22 mouse cellular contexts compared by ENCODE assay signal in genomic region chr13:45547549-45547948, GRCm38 (mm10). TPM values are rescaled to one million over a fixed set of nuclear protein-coding genes. Genes with fewer than 3 reads are reported as not detected.
DNase-seq lines count a peak whose midpoint lies in the region; ATAC-seq and TF ChIP-seq lines count a peak whose summit lies in the region.
"Had no signal": no experiment of that assay in that cellular context is flagged by ENCODE, and none has a peak within 500 bp of the region (broad histone marks: within the 10 kb centered on the region; RNA-seq: fewer than 3 reads in every experiment).

No protein-coding gene starts in this region.

- peak overlapping the region; percentile 75; the same call in 1 of the 2 replicates for H3K27ac ChIP-seq in heart, embryonic 10.5 days
- no peak overlapping the region for H3K27ac ChIP-seq in heart, adult 2 months
- H3K27ac ChIP-seq in liver, embryonic 12.5 days: peak overlapping the region; percentile 95
- H3K27ac ChIP-seq: forebrain, embryonic 12.5 days; hindbrain, embryonic 12.5 days; kidney, embryonic 15.5 days; limb, embryonic 12.5 days; midbrain, embryonic 13.5 days had no signal

- no peak for TF ChIP-seq EP300 in heart, adult 2 months (IDR thresholded peaks at IDR 0.05; ENCODE audit: insufficient read depth, low read depth, low read length)

- no peak overlapping the region for H3K4me3 ChIP-seq in heart, embryonic 10.5 days
- H3K4me3 ChIP-seq in heart, adult 2 months: no peak overlapping the region
- H3K4me3 ChIP-seq in liver, embryonic 12.5 days: peak overlapping the region; percentile 40
- H3K4me3 ChIP-seq: forebrain, embryonic 12.5 days; heart, embryonic 12.5 days; hindbrain, embryonic 12.5 days; kidney, embryonic 15.5 days; limb, embryonic 12.5 days; megakaryocyte, embryonic 14.5 days; midbrain, embryonic 13.5 days had no signal

- 73% methylated on average over 5 of the region's 5 CpGs for WGBS in heart, embryonic 10.5 days
- WGBS in heart, adult 2 months: 63% methylated on average over 5 of the region's 5 CpGs
- WGBS in liver, embryonic 12.5 days (ENCODE audit: insufficient replicate concordance): 24% methylated on average over 5 of the region's 5 CpGs

- DNase-seq in heart, embryonic 10.5 days (ENCODE audit: low spot score): no peak
- DNase-seq in heart, adult 2 months: no peak
- DNase-seq in ZHBTc4 (ENCODE audit: low read depth, low spot score): peak; percentile 65
- no peak for DNase-seq in embryo, embryonic 9.5 days (ENCODE audit: extremely low spot score)
- no peak for DNase-seq in adrenal gland, adult 18-20 months (ENCODE audit: low spot score in 2 of 2)
- no peak for DNase-seq in cerebellum, adult 18-20 months
- DNase-seq: adrenal gland, postnatal 25 days; cerebellum, adult 11-12 months; heart, postnatal 14 days; kidney, adult 11 months; kidney, postnatal 36 days; lung, embryonic 14.5 days; lung, postnatal 36 days had no signal

- peaks cover 35% of the 10 kb centered on the region; the same call in 1 of the 2 replicates for H3K36me3 ChIP-seq in heart, embryonic 10.5 days
- peaks cover 5% of the 10 kb centered on the region; the same call in 1 of the 2 replicates for H3K36me3 ChIP-seq in heart, adult 2 months (ENCODE audit: control insufficient read depth, insufficient read depth, low read length)
- peaks cover 85% of the 10 kb centered on the region for H3K36me3 ChIP-seq in liver, embryonic 12.5 days
- H3K36me3 ChIP-seq: forebrain, embryonic 12.5 days; hindbrain, embryonic 12.5 days; limb, embryonic 12.5 days; midbrain, embryonic 13.5 days had no signal

- no peaks in the 10 kb centered on the region for H3K9me3 ChIP-seq in heart, embryonic 10.5 days
- no peaks in the 10 kb centered on the region for H3K9me3 ChIP-seq in liver, embryonic 12.5 days (replicated peaks)
- H3K9me3 ChIP-seq: forebrain, embryonic 12.5 days; heart, embryonic 12.5 days; hindbrain, embryonic 12.5 days; kidney, embryonic 15.5 days; limb, embryonic 12.5 days; megakaryocyte, embryonic 14.5 days; midbrain, embryonic 13.5 days had no signal

- H3K79me2 ChIP-seq in heart, adult 2 months (replicated peaks; ENCODE audit: control insufficient read depth, insufficient read depth, low read length): no peaks in the 10 kb centered on the region

- H3K27me3 ChIP-seq in heart, embryonic 10.5 days (ENCODE audit: insufficient read depth, poor library complexity, severe bottlenecking): no peaks in the 10 kb centered on the region
- H3K27me3 ChIP-seq in heart, adult 2 months (ENCODE audit: control insufficient read depth, insufficient read depth, low read length): no peaks in the 10 kb centered on the region
- no peaks in the 10 kb centered on the region for H3K27me3 ChIP-seq in liver, embryonic 12.5 days (replicated peaks)
- H3K27me3 ChIP-seq: forebrain, embryonic 12.5 days; heart, embryonic 12.5 days; hindbrain, embryonic 12.5 days; kidney, embryonic 15.5 days; limb, embryonic 12.5 days; megakaryocyte, embryonic 14.5 days; midbrain, embryonic 13.5 days had no signal

- intact Hi-C loops in heart, adult 2 months (cut with DNase I): no loop called here

- no peak overlapping the region for H3K9ac ChIP-seq in heart, adult 2 months (ENCODE audit: low read depth, low read length)
- H3K9ac ChIP-seq in liver, embryonic 12.5 days: peak overlapping the region; percentile 73
- H3K9ac ChIP-seq: forebrain, embryonic 12.5 days; heart, embryonic 12.5 days; hindbrain, embryonic 12.5 days; kidney, embryonic 15.5 days; limb, embryonic 12.5 days; lung, embryonic 14.5 days; midbrain, embryonic 13.5 days had no signal

- H3K4me1 ChIP-seq in heart, embryonic 10.5 days: peaks cover 31% of the 10 kb centered on the region
- no peaks in the 10 kb centered on the region for H3K4me1 ChIP-seq in heart, adult 2 months (ENCODE audit: control insufficient read depth, insufficient read depth, low read length)
- H3K4me1 ChIP-seq in liver, embryonic 12.5 days: peaks cover 65% of the 10 kb centered on the region
- H3K4me1 ChIP-seq: limb, embryonic 12.5 days had no signal

- no peak for TF ChIP-seq CTCF in heart, adult 2 months (IDR thresholded peaks at IDR 0.05)

- H3K4me2 ChIP-seq in liver, embryonic 12.5 days: peak overlapping the region; percentile 63
- H3K4me2 ChIP-seq: forebrain, embryonic 12.5 days; heart, embryonic 12.5 days; hindbrain, embryonic 12.5 days; kidney, embryonic 15.5 days; limb, embryonic 12.5 days; lung, embryonic 14.5 days; midbrain, embryonic 13.5 days had no signal

- peak; percentile 25 for ATAC-seq in liver, embryonic 12.5 days
- ATAC-seq: CD4-positive, CD25-positive, alpha-beta regulatory T cell, adult 4 months; midbrain, embryonic 13.5 days had no signal

- no peak for TF ChIP-seq POLR2A in heart, adult 2 months (IDR thresholded peaks at IDR 0.05; ENCODE audit: insufficient read depth, low read depth, low read length)

RNA-seq across cellular contexts. Expression of gene Gmpr, which starts 40.3 kb away (rescaled TPM):
- polyA plus RNA-seq in heart, embryonic 10.5 days (2016; fragmentation: Nextera tagmentation; extraction: Ambion mirVana): 133 and 207 TPM in 2 replicates
- total RNA-seq in heart, adult 2 months (2021): 100 to 1,000 TPM; 139 to 158 TPM
- 171 and 198 TPM in 2 replicates for polyA plus RNA-seq in heart, adult 2 months (2012; rRNA removed)
- 364 and 366 TPM in 2 replicates for polyA plus RNA-seq in liver, embryonic 12.5 days (2016; fragmentation: Nextera tagmentation; extraction: Ambion mirVana)
- 10 to 100 TPM; 40.3 to 84.5 TPM for total RNA-seq in adrenal gland, adult 18-20 months (2021)
